Mouse (Mus musculus) adrenal gland, adult 8-10 months (tissue): ENCODE data around the gene Ebp. TPM values are rescaled to one million over a fixed set of nuclear protein-coding genes. Genes with fewer than 3 reads are reported as not detected.

ENCODE experiments used
- DNase-seq: peaks from one replicate; pipeline ENCODE4 v3.0.0; 2022
- total RNA-seq, 4 experiments: library from RNA; stranded (reverse); gene quantifications; 2 replicates each; pipeline ENCODE4 v1.2.4; 2022

The Ebp gene
- total RNA-seq, result 10 to 100 TPM; 43.7 to 68.7 (median 57.6) TPM

DNA sequence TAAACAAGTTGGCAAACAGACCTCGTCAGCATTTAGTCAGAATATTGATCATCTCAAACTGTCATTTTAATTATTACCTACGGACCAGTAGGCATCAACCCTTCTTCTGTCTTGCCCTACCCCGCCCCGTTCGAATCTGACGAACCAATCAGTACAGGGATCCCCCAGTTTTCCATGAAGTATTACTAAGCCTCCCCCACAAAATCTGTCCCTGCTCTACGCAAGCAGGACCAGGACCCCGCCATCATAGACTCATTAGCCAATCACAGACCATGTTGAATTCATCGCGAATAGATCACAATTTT is at the start of gene Ebp:
Ebp (minus strand) TSS at position 94 of the 305 bp plus-strand sequence.
- no peak for DNase-seq

DNA sequence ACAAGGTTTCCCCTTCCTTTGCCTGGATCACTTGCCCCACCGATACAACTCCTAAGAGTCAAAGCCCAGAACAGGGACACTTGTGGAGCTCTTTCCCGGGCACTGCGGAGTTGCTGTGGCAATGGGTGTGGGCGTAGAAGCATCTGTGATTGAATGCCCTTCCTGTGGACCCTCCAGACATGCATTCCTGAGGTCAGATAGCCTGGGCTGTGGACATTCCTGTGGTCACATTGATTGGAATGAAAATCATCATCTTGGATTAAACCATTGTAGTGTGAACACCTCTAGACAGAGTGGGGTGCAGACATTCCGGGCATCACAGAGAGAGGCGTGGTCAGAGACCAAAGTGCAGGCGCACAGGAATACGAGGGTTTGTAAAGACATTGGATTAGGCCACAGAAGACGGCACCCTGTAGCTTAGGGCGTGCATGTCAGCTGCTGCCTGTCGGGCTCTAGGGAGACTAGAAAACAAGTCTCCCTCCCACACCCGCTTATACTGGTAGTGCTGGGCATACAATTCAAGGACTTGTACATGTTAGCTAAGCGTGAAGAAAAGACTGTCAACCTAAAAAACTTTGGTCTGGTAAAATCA is 45.6 kb upstream of the Ebp start:
- DNase-seq, result no peak

DNA sequence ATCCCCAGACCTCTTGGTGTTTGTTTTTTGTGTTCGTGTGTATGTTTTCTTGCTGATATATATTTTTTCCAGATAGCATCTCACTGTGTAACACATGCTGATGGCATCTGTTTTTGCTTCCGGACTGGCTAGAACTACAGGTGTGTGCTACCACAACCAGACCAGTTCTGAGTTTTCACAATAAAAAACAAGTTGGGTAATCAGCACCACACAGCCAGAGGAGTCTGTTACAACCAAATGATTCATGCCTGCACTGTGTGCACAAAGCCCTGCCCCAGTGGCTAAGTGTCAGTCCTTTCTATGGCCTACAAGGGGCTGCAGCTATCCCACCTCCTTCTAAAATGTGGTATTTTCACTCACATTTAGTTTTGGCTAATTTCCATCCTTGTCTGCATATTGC is 43.4 kb upstream of the Ebp start:
- DNase-seq, result no peak

DNA sequence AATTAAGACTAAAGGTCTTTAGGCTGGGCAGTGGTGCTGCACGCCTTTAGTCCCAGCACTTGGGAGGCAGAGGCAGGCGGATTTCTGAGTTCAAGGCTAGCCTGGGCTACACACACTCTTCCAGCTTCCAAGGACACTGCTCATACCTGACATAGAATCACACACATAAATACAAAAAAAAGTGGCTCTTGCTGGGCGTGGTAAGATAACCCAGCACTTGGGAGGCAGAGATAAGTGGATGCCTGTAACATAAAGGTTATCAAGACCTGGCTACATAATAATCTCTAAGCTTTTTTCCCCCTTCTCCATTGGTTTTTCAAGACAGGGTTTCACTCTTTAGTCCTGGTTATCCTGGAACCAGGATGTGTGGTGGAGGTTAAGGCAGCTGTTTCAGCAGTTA is 40.3 kb upstream of the Ebp start:
- no peak for DNase-seq

DNA sequence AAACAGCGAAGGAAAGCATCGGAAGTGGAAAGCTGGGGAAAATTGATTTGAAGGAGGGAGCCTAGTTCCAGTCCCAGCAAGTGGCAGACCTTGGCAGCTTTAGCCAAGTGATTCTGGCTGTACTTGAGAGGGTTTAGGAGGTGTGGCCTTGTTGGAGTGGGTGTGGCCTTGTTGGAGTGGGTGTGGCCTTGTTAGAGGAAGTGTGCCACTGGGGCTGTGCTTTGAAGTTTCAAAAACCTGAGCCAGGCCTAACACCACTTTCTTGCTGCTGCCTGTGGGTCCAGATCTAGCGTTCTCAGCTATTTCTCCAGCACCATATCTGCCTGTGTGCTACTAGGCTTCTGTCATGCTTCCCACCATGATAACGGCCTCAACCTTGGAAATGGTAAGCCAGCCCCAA is 37.0 kb upstream of the Ebp start:
- DNase-seq, result no peak

DNA sequence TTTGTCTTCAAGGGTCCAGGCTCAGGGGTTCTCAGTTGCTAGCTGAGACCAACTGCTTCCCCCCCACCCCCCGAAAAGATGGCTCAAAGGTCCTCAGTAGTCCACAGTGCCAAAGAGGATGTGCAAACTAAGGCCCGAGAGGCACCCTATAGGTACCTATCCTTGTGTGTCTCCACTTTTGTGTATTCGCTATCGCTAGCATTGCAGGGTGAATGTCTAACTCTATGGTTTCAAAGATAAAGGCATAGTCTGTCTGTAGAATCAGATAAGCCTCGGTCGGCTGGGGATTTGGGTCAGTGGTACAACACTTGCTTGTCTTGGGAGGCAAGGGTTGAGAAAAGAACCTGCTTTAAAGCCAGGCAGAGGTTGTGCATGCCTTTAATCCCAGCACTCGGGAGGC is 30.2 kb upstream of the Ebp start:
- no peak for DNase-seq

DNA sequence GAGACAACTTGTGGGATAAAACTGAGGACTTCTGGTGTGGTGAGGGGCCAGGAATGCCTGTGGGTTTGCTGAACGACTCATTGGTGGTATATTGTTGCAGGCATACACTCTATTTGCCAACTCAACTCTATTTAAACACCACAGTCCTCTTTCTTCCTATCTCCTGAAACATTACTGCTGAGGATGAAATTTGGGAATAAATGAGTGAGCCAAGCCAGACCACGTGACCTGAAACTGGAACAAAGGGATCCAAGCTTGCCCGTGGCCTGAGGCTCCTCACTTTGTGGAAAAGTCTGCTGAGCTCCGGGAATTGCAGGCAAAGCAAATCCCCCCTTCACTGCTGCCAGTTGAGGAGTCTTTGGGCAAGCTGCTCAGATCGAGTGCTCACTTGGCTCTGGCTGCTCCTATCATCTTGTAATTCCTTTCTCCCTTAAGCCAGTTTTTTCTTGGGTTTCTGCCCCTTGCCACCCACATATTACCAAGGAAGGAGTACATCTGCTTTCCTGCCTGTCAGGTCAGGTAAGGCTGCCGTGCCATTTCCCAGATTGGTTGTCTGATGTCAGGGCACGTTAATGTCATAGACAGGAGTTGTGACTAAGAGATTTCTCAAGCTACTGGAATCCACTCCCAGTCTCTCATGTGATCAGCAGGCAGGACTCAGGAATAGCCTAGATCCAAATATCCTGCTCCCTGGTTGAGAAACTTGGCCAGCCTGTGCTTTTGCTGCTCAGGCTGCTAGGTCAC is 29.5 kb upstream of the Ebp start:
- DNase-seq, result no peak

DNA sequence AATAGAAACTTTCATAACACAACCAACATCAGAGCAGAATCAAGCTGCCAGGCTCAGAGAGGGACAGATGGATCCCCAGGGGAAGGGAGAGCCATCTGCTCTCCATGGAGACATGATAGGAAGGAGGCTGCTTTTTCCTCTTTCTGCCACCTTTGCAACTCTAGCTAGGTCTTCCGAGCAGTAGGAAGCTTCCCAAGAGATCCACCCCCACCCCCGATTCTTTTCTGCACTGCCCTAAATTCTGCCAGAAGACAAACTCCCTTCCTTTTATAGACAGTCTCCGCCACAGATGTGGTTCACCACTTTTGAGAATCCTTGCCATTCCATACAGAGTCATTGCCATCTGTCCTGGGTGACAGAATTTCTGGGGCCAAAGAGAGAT is 29.0 kb upstream of the Ebp start:
- DNase-seq, result no peak

DNA sequence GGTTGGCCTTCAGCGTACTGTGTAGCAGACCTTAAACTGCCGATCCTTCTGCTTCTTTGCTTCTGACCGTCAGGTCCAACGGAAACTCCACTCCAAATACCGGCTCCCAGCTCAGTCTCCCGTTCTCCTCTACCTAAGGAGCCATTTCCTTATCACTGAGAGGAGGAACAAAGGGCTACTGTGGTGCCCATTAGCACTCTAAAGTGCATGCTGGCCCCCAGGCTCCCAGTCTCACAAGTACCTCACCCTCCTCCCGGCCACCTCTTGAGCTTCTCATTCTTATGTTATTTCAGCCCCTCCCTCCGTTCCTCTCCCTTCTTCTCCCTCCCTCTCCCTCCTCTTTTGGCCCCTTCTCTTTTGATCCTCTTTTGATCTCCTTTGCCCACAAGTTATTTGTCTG is 26.3 kb upstream of the Ebp start:
- DNase-seq, result no peak

DNA sequence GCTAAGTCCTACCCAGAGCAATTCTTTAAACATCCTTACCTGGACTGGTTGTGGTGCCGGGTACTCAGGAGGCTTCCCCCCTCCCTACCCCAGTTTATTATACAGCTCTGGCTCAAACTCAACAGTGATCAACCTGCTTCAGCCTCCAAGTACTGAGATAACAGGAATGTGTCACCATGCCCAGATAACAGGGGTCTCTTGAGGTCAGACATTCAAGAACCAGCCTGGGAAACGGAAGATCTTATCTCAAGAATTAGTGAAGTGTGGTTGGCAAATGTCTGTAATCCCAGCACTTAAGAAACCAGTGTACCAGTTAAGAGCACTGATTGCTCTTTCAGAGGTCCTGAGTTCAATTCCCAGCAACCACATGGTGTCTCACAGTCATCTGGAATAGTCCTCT is 24.8 kb upstream of the Ebp start:
- no peak for DNase-seq

DNA sequence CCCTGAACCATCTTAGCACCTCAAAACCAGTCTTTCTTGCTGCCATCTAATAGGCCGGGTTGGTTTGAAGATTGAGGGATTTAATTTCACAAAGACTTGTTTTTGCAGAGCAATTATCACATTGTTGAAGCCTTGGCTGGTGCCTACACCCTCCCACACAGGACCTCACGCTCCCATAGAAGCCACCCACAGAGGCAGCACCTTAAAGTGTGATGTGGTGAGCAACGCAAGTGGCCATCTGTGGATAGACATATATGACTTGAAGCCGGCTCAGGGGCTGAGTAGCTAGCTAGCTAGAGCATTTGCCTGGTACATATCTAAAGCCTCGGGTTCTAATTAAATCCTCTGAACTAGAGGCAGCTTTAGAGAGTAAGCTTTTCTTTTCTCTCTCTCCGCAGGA is 24.1 kb upstream of the Ebp start:
- no peak for DNase-seq

DNA sequence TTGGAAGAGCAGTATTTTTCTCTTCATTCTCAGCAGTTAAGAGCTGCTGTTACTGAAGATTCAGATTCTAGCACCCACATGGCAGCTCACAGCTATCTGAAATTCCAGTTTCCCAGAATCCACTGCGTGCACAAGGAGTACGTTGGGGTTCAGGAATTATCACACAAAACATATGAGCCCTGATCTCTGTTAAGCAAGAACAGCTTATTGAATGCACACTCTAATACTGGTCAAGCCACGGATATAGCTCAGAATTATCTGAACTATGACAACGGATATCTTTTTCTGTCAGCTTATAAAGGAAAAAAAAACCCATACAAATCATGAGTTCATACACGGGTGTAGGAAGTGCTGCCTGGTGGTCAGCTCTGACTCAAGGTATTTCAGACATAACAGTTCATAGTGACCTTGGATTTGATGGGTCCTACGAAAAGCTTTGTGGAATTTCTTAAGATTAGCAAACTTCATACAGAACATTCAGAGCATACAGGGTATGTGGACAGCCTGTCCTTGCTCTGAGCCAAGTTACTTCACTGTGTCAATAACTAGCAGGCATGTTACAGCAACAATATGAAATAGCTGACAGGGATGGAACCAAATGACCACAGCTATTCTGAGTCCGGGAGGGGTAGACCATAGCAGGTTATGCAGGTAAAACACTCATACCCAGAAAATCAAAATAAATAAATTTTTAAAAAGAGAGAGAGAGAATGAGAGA is 18.3 kb upstream of the Ebp start:
- DNase-seq, result no peak

DNA sequence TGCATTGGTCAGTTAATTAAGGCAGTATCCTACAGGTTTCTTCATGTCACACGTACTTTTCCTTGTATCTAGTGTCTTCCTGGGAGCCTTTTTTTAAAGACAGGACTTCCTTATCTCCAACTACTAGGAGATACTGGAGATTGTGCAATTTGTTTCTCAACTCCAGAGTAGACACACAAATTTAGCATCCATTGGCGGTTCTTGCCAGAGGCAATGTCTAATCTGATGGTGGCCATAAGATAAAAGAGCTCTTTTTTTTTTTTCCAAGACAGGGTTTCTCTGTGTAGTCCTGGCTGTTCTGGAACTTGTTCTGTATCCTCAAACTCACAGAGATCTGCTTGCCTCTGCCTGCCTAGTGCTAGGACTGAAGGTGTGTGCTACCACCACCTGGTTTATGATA is 16.4 kb upstream of the Ebp start:
- no peak for DNase-seq

DNA sequence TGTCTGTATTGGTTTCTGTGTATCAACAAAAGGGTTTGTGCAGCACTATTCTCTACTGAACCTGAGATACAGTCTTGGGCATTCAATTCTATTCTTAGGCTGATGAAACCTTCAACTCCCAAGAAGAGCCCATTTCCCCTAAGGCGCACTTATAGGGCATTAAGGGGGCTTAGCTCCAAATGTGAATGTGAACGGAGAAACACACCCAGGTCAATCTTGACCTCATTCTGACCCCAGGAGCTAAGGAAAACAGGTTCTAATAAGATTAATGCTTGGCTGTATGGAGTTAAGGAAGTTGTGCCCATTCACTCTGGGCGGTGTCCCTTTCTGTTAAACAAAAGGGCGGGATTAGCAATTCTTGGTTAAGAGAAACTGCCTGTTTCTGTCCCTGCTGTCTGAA is 13.9 kb upstream of the Ebp start:
- DNase-seq, result no peak

DNA sequence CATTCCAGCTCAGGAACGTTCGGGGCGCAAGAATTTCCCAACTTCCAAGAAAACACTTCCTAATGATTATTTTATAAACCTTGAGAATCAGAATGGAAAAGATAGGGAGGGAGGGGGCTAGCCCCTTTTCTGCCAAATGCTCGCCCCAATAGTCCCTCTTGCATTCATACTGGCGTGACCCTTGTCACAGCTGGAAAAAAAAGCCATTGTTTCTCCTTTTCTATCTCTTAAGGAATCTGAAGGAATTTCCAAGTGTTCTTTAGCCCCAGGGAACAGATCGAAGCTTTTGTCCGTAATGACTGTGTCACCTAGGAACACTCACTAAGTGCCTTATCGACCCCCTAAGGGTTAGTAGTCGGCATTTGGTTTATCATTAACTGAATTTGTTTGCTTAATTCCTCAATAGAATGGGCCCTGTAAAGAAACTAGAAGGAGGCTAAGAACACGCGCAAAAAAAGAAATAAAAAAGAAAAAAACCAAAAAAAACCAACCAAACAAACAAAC is 13.4 kb upstream of the Ebp start:
- DNase-seq, result no peak

DNA sequence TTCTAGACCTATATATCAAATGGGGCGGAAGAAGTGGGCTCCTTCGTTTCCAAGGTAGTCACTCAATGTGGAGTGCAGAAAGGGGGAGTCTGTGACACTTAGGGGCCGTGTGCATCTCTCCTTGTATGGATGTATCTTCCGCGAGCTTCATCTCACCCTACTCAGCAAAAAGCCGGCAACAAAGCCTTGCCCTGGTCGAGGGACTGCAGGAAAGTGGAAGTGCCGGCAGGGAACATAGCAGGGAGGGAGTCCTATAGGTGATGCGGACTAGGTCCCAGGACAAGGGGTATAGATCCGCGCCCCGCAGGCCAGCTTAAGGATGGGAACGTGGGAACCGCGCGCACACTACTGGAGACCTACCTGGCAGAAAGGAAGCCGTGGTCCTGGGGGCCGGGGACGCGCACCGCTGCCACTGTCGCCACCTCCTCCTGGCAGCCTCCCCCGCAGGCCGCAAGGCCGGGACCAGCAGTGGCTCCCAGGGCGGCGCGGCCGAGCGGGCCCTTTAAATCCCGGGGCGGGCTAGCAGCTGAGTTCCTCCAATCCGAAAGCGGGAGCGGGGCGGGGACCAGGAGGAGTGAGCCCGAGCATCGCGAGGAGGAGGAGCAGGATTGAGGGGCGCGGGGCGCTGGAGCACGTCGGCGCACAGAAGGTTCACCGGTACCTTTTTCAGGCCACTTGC is 12.8 kb upstream of the Ebp start, which contains the start of gene Porcn:
Porcn (minus strand) TSS at position 511 of the 679 bp plus-strand sequence.
- DNase-seq, result peak; percentile 81

DNA sequence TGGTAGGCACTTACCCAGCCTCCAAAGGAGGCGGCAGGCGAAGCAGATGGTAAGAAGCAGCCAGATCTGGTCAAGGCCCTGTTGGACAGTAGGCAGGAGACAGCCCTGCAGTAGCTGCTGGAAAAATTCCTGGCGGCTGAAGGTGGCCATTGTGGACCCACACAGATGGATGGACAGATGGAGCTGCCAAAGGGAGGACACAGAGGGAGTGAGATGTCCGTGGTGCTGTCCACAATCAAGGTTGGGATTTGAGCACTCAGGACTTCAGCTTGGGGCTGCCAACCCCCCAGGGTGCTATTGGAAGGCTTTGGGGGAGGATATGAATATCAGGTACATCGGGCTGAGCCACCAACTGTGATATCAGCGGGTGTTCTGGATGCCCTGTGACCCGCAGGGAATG is 12.2 kb upstream of the Ebp start:
- no peak for DNase-seq

DNA sequence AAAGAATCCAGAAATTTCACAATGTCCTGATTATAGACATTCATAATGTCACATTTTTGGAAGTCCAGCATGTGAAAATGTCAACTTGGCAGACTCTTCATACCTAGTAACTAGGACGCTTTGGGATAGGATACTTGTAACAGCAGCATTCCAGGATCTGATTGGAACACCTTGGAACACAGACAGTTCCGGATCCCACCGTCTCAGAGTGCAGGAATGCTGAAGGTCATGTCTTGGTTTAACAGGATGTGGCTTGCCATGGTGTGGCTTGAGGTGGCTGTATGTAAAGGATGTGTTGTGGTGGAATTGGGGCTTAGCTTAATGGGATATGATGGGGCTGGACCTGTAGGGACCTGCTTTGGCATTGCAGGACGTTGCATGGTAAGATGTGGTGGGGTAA is 11.8 kb upstream of the Ebp start:
- DNase-seq, result no peak

DNA sequence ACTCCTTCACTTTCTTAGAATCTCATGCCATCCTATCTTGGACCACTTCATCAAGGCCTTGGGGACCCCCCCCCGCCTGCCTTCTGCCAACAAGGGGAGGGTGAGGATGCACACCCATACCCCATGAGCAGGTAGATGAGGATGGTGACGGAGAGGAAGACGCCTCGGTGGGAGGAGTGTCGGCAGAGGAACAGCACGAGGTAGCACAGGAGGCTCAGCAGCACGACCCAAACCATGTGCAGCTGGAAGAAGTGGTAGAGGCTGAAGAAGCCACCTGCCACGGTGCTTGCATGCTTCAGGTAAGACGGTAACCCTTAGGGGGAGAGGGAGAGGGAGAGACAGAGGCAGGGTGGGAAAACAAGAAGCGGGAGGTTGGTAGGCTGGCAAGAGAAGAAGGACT is 10.8 kb upstream of the Ebp start:
- DNase-seq, result no peak

DNA sequence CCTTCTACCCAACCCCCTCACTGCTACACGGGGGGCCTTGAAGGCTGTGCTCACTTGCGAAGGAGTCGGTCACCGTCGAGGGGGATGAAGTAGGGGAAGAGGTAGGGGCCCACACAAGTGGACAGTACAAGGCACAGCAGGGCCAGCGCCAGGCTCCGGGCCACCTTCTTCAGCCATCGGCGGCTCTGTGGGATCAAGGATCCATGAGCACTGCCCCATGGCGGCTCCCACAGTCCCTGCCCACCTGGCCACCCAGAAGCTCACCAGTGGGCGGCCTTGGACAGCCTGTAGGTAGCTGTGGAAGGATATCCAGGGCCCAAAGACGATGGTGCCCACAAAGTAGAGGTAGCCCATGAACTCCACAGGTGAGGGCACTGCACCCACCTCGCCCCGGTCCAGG is 9.8 kb upstream of the Ebp start:
- DNase-seq, result no peak

DNA sequence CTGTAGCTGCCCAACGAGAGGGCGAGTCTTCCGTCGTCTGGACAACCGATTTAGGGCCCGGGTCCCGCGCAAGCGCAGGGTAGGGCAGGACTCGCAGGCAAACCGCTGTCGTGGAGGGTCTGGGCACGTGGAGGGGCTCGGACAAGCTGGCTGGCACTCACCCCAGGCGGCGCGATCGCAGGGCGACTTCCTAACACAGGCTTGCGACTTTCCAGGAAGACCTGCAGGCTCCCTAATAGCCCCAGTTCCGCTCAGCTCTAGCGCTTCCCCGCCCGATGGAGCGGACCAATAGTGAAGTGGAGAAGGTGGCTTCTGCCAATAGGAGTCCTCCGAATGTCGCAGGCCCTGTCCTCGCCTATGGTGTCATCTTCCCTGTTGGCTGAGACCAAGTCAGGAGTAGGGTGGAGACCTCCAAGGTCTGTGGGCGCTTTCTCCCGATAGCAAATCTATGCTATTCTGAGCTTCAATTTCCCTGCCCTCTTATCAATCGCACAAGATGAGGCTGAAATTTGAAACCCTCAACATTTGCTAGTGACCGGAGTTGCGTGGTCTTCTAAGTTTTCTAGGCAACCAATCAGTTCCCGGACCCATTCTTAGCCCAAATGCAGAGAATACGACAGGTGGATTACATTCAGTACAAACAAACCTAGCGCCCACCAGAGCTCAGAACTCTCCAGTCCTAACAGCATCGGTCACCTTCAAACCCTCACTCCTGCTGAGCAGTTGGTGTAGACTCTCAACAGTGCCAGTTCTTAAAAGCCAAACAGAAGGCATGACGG is 483 bp downstream of the Ebp start:
- DNase-seq, result peak; percentile 80

DNA sequence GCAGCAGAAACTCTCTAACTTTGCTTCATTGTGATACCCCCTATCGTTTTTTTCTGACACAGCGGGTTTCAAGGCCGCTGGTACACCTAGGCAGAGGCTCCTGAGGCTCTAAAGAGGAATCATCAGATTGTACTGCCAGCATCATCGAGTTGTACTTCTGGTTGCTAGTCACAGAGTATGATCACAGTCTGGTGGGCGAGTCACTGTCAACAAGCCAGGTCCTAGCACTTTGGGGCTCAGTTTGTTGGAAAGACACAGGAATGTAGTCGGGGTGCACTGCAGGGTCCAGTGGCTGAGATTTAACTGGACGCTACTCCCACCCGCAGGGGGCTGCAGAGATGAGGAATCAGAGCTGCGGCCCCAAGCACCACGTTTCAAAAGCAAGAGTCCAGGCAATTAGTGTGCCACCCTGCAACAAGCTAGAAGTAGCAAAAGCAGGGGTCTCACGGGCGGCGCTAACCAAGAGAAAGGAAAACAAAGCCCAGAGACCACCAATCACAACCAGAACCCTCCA is 1.1 kb downstream of the Ebp start:
- DNase-seq, result no peak
